Mouse (Mus musculus) lung, embryonic 16.5 days (tissue): ENCODE data around the gene Ccdc33. TPM values are rescaled to one million over a fixed set of nuclear protein-coding genes. Genes with fewer than 3 reads are reported as not detected.

Source experiments
- ATAC-seq: fragments of 200-750 bp; cut with Nextera tagmentation; 2 replicates; pipeline ENCODE4 v1.8.0; 2017; ENCODE audit warnings: low read depth, mild to moderate bottlenecking, moderate library complexity
- H3K27ac ChIP-seq: fragments of 300-500 bp; sonication (generic); 2 replicates; pipeline ENCODE4 v1.5.1; 2014; ENCODE audit warnings: mild to moderate bottlenecking, control low read depth, low read length
- H3K27me3 ChIP-seq: fragments of 300-500 bp; sonication (generic); 2 replicates; pipeline ENCODE4 v1.6.1; 2014; ENCODE audit warnings: low read depth, low read length, mixed read lengths; ENCODE audit not compliant: control insufficient read depth, insufficient read depth
- H3K36me3 ChIP-seq: fragments of 300-500 bp; sonication (generic); 2 replicates; pipeline ENCODE4 v1.6.1; 2014; ENCODE audit warnings: low read length; ENCODE audit not compliant: control insufficient read depth, insufficient read depth
- H3K4me1 ChIP-seq: fragments of 300-500 bp; sonication (generic); replicated peaks from 2 replicates; pipeline ENCODE4 v1.6.1; 2014; ENCODE audit warnings: low read length, mixed read lengths; ENCODE audit not compliant: control insufficient read depth, insufficient read depth
- H3K4me2 ChIP-seq: fragments of 300-500 bp; sonication (generic); 2 replicates; pipeline ENCODE4 v1.6.1; 2014; ENCODE audit warnings: low read depth, low read length, control low read depth
- H3K4me3 ChIP-seq: fragments of 300-500 bp; sonication (generic); 2 replicates; pipeline ENCODE4 v1.5.1; 2014; ENCODE audit warnings: mild to moderate bottlenecking, low read length, control low read depth
- H3K9ac ChIP-seq: fragments of 300-500 bp; sonication (generic); 2 replicates; pipeline ENCODE4 v1.6.1; 2014; ENCODE audit warnings: low read length, control low read depth
- H3K9me3 ChIP-seq: fragments of 300-500 bp; sonication (generic); 2 replicates; pipeline ENCODE4 v1.6.1; 2016; ENCODE audit warnings: low read length; ENCODE audit not compliant: control insufficient read depth
- WGBS: fragments of 180-500 bp; shearing (Covaris S2); extraction: QIAGEN DNeasy Blood & Tissue Kit; methylation state at CpG from one replicate; pipeline ENCODE4 v1.1.7; 2014; 5-methylcytosine and 5-hydroxymethylcytosine counted together
- polyA plus RNA-seq: library from polyadenylated mRNA; unstranded; fragments of >200 nt; fragmentation: Nextera tagmentation; extraction: Ambion mirVana; gene quantifications from 2 replicates; pipeline ENCODE4 v1.2.1, GENCODE M21; 2015

Ccdc33 gene
- polyA plus RNA-seq, 1 experiment from 2014 or later: 0.68 TPM

DNA sequence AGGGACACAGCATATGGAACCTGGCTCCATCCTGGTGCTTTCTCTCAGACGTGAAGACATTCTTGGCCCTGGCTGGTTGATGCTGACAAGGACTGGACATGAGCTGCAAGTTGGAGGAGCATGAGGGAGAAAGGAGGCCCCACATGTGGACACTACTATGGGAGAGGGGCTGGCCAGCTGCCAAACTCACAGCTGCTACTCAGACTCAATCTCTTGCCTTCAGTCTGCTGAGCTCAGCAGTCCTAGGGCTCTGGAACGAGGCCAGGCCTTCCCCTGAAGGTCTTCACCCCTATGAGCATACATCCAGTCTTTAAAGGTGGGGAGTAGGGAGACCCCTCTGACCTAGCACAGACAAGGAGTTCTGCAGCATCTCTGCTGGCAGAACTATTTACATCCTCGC is 36.7 kb upstream of the Ccdc33 start:
- WGBS: 34% methylated on average over 3 of the region's 3 CpGs
- Histone ChIP-seq H3K9me3 (no peaks in the 10 kb centered on the region), H3K9ac (no peak overlapping the region), H3K4me3 (no peak overlapping the region), H3K36me3 (no peaks in the 10 kb centered on the region), H3K4me2 (peak overlapping the region; percentile 2; the same call in 1 of the 2 replicates), H3K27me3 (no peaks in the 10 kb centered on the region), H3K27ac (peak overlapping the region; percentile 56), H3K4me1 (peaks cover 63% of the 10 kb centered on the region)
- ATAC-seq: peak; percentile 60

DNA sequence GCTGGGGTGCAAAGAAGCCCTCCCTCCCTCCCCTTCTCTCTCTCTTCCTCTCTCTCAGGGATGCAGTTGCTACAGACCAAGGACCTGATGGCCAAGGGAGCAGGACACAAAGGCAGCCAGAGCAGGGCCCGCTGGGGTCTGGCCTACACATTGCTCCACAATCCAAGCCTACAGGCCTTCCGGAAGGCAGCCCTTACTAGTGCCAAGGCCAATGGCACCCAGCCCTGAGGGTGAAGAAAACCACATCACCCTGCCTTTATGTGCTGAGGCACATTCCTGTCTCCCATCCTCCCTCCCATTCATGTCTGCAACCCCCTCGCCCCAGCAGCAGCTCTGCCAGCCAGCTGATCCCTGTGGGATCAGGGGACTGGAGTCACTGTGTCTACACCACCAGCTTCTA is 34.5 kb upstream of the Ccdc33 start:
- Histone ChIP-seq H3K9ac (no peak overlapping the region), H3K4me2 (no peak overlapping the region), H3K27me3 (no peaks in the 10 kb centered on the region), H3K9me3 (no peaks in the 10 kb centered on the region), H3K4me3 (no peak overlapping the region), H3K36me3 (no peaks in the 10 kb centered on the region), H3K4me1 (peaks cover 42% of the 10 kb centered on the region), H3K27ac (peak overlapping the region; percentile 29; the same call in 1 of the 2 replicates)
- no peak for ATAC-seq
- WGBS: 80% methylated on average over 3 of the region's 3 CpGs

DNA sequence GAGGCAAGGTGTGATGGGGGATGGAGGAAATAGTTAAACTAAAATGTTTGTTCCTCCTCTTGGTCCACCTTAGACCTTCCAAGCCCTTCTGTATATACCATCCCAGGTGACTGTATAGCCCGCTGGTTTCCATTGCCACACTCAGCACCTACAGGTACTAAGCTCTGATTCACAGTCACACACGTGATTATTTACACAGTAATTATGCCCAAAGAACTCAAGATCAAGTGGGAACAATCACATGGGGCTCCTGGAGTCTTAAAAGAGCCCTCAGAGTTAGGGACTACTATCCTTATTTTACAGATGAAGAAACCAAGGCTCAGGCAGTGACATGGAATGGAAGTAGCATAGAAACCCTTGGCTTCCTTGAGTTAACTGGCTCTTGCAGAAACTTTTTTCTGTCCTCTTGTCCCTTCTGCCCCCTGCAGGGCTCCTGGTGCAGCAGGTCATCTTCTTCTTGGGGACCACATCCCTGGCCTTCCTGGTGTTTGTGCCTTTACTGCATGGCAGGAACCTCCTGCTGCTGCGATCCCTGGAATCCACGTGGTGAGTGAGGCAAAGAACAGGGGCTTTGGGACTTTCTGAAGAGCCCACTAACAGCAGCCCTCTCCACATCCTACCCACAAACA is 32.2 kb upstream of the Ccdc33 start:
- 60% methylated on average over 4 of the region's 4 CpGs for WGBS
- Histone ChIP-seq H3K9me3 (no peaks in the 10 kb centered on the region), H3K4me3 (no peak overlapping the region), H3K9ac (no peak overlapping the region), H3K36me3 (no peaks in the 10 kb centered on the region), H3K27me3 (no peaks in the 10 kb centered on the region), H3K4me2 (no peak overlapping the region), H3K4me1 (peaks cover 22% of the 10 kb centered on the region), H3K27ac (no peak overlapping the region)
- ATAC-seq: no peak

GRCm38 (mm10) chr9:58148806-58149205 is 30.2 kb upstream of the Ccdc33 start:
- Histone ChIP-seq H3K4me1 (peaks cover 6% of the 10 kb centered on the region), H3K36me3 (no peaks in the 10 kb centered on the region), H3K9me3 (no peaks in the 10 kb centered on the region), H3K4me2 (no peak overlapping the region), H3K27ac (no peak overlapping the region), H3K9ac (no peak overlapping the region), H3K27me3 (no peaks in the 10 kb centered on the region), H3K4me3 (no peak overlapping the region)
- WGBS: 48% methylated on average over 2 of the region's 2 CpGs
- ATAC-seq: no peak

- H3K9ac ChIP-seq: no peak overlapping the region
- no peaks in the 10 kb centered on the region; the same call in 1 of the 2 replicates for H3K4me1 ChIP-seq
- 74% methylated on average over 5 of the region's 5 CpGs for WGBS
- no peak for ATAC-seq
- H3K27me3 ChIP-seq: no peaks in the 10 kb centered on the region
- no peaks in the 10 kb centered on the region for H3K9me3 ChIP-seq
- no peak overlapping the region for H3K27ac ChIP-seq
- H3K36me3 ChIP-seq: no peaks in the 10 kb centered on the region
- H3K4me2 ChIP-seq: no peak overlapping the region
- no peak overlapping the region for H3K4me3 ChIP-seq
These were observed 26.8 kb upstream of the Ccdc33 start for GRCm38 (mm10) chr9:58145417-58145816.

- ATAC-seq: no peak
These were observed 26.0 kb upstream of the Ccdc33 start for GRCm38 (mm10) chr9:58144664-58145063.

GRCm38 (mm10) chr9:58143419-58143818 is 24.8 kb upstream of the Ccdc33 start:
- no peaks in the 10 kb centered on the region for H3K9me3 ChIP-seq
- H3K4me2 ChIP-seq: no peak overlapping the region
- peak overlapping the region; percentile 14; the same call in 1 of the 2 replicates for H3K27ac ChIP-seq
- H3K9ac ChIP-seq: no peak overlapping the region
- no peaks in the 10 kb centered on the region for H3K36me3 ChIP-seq
- 22% methylated on average over 7 of the region's 7 CpGs for WGBS
- H3K27me3 ChIP-seq: no peaks in the 10 kb centered on the region
- ATAC-seq: peak; percentile 82
- H3K4me3 ChIP-seq: no peak overlapping the region
- H3K4me1 ChIP-seq: peaks cover 7% of the 10 kb centered on the region

More at GRCm38 (mm10) chr9:58144664-58145063, 26.0 kb upstream of the Ccdc33 start:
- Histone ChIP-seq H3K9me3 (no peaks in the 10 kb centered on the region), H3K4me1 (peaks cover 7% of the 10 kb centered on the region), H3K4me3 (no peak overlapping the region), H3K36me3 (no peaks in the 10 kb centered on the region), H3K4me2 (no peak overlapping the region), H3K27ac (no peak overlapping the region), H3K27me3 (no peaks in the 10 kb centered on the region), H3K9ac (no peak overlapping the region)
- 58% methylated on average over 1 of the region's 1 CpGs for WGBS

- ATAC-seq: peak; percentile 48
- H3K9me3 ChIP-seq: no peaks in the 10 kb centered on the region
- H3K4me1 ChIP-seq: peaks cover 11% of the 10 kb centered on the region
- H3K9ac ChIP-seq: no peak overlapping the region
- WGBS: 23% methylated on average over 6 of the region's 6 CpGs
- H3K4me3 ChIP-seq: no peak overlapping the region
- no peaks in the 10 kb centered on the region for H3K36me3 ChIP-seq
- no peak overlapping the region for H3K27ac ChIP-seq
- H3K27me3 ChIP-seq: no peaks in the 10 kb centered on the region
- no peak overlapping the region for H3K4me2 ChIP-seq
These were observed 21.3 kb upstream of the Ccdc33 start for GRCm38 (mm10) chr9:58139947-58140346.

DNA sequence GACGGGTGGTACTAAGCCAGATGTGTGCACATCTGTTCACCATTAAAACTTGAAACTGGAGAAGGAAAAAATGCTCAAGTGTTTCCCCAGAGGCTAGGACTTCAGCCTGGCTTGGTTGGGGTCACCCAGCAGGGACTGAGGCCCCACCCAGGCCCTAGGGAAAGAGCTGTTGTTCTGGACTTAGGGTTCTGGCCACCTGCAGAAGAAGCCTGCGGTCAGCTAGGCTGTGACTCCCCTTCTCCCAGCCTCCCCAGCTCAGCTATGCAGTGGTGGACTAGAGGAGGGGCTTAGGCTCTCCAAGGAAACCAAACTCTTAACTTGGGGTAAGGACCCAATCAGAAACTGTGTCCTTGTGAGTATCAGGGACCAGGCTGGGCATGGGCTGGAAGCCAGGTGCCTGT is 17.3 kb upstream of the Ccdc33 start:
- Histone ChIP-seq H3K9ac (no peak overlapping the region), H3K27ac (no peak overlapping the region), H3K9me3 (no peaks in the 10 kb centered on the region), H3K4me3 (no peak overlapping the region), H3K27me3 (no peaks in the 10 kb centered on the region), H3K36me3 (no peaks in the 10 kb centered on the region), H3K4me2 (no peak overlapping the region), H3K4me1 (peaks cover 25% of the 10 kb centered on the region)
- WGBS: 12% methylated on average over 2 of the region's 2 CpGs
- peak; percentile 38; the same call in 1 of the 2 replicates for ATAC-seq
